Mouse (Mus musculus) thymus, adult 2 months (tissue): ENCODE measurements at regions not wholly inside any gene's neighbourhood (a gene's known extent, or its start where the extent isn't known, plus 50 kb on each side); places are given as distances from the start of the nearest gene placed in this dataset.

Experiments used
- DNase-seq: peaks from one replicate; pipeline ENCODE4 v3.0.0; 2021
- H3K27ac ChIP-seq: fragments of 200-500 bp; 2 replicates; pipeline ENCODE4 v1.5.1; 2012; ENCODE audit warnings: low read length, control low read depth; ENCODE audit not compliant: control insufficient read depth, insufficient read depth
- H3K27me3 ChIP-seq: fragments of 200-500 bp; 2 replicates; pipeline ENCODE4 v1.6.1; 2012; ENCODE audit warnings: mild to moderate bottlenecking, low read length, moderate library complexity, mixed read lengths; ENCODE audit not compliant: control insufficient read depth, insufficient read depth
- H3K36me3 ChIP-seq: fragments of 200-500 bp; 2 replicates; pipeline ENCODE4 v1.6.1; 2012; ENCODE audit warnings: mild to moderate bottlenecking, low read length, moderate library complexity; ENCODE audit not compliant: control insufficient read depth, insufficient read depth
- H3K4me1 ChIP-seq: fragments of 200-500 bp; replicated peaks from 2 replicates; pipeline ENCODE4 v1.6.1; 2012; ENCODE audit warnings: low read length; ENCODE audit not compliant: control insufficient read depth, insufficient read depth
- H3K4me3 ChIP-seq: fragments of 200-500 bp; 2 replicates; pipeline ENCODE4 v1.5.1; 2012; ENCODE audit warnings: mild to moderate bottlenecking, low read length, control low read depth, moderate library complexity; ENCODE audit not compliant: control insufficient read depth, insufficient read depth
- CTCF ChIP-seq: fragments of 200-500 bp; IDR thresholded peaks from 2 replicates; pipeline ENCODE4 v1.5.1; 2012; ENCODE audit warnings: mild to moderate bottlenecking, control low read depth, low read length, moderate library complexity, borderline replicate concordance; ENCODE audit not compliant: control insufficient read depth, poor library complexity, insufficient read depth; ENCODE audit errors: extremely low read depth
- POLR2A ChIP-seq: fragments of 200-500 bp; IDR thresholded peaks from 2 replicates; pipeline ENCODE4 v1.6.1; 2012; ENCODE audit warnings: mild to moderate bottlenecking, low read length, control low read depth, moderate library complexity; ENCODE audit not compliant: control insufficient read depth, poor library complexity, insufficient read depth; ENCODE audit errors: extremely low read depth
- WGBS: fragments of 180-500 bp; shearing (Covaris S2); methylation state at CpG from one replicate; pipeline ENCODE4 v1.1.7; 2018; 5-methylcytosine and 5-hydroxymethylcytosine counted together

- WGBS, result 68% methylated on average over 6 of the region's 6 CpGs
- TF ChIP-seq POLR2A, result no peak
- TF ChIP-seq CTCF, result no peak
- Histone ChIP-seq H3K36me3 (no peaks in the 10 kb centered on the region), H3K4me1 (no peaks in the 10 kb centered on the region), H3K27ac (no peak overlapping the region), H3K27me3 (no peaks in the 10 kb centered on the region), H3K4me3 (no peak overlapping the region)
- DNase-seq, result no peak
These were observed 214.9 kb downstream of the Rybp start for GRCm38 (mm10) chr6:100072261-100072968.

GRCm38 (mm10) chr6:100069151-100069550 is 218.1 kb downstream of the Rybp start:
- no peak for DNase-seq
- WGBS, result 95% methylated on average over 4 of the region's 4 CpGs
- no peak overlapping the region for H3K4me3 ChIP-seq
- no peak for TF ChIP-seq CTCF
- TF ChIP-seq POLR2A, result no peak
- H3K27me3 ChIP-seq, result no peaks in the 10 kb centered on the region
- no peak overlapping the region for H3K27ac ChIP-seq
- H3K36me3 ChIP-seq, result no peaks in the 10 kb centered on the region
- no peaks in the 10 kb centered on the region for H3K4me1 ChIP-seq

- WGBS, result 91% methylated on average over 4 of the region's 4 CpGs
These were observed 220.0 kb downstream of the Rybp start for GRCm38 (mm10) chr6:100067273-100067672.

GRCm38 (mm10) chr6:100065586-100065985 is 221.7 kb downstream of the Rybp start:
- Histone ChIP-seq H3K27ac (no peak overlapping the region), H3K4me3 (no peak overlapping the region), H3K36me3 (no peaks in the 10 kb centered on the region), H3K4me1 (no peaks in the 10 kb centered on the region), H3K27me3 (no peaks in the 10 kb centered on the region)
- WGBS, result 95% methylated on average over 3 of the region's 3 CpGs
- TF ChIP-seq POLR2A (no peak), CTCF (no peak)
- no peak for DNase-seq

More at GRCm38 (mm10) chr6:100067273-100067672, 220.0 kb downstream of the Rybp start:
- Histone ChIP-seq H3K4me1 (no peaks in the 10 kb centered on the region), H3K36me3 (no peaks in the 10 kb centered on the region), H3K4me3 (no peak overlapping the region), H3K27ac (no peak overlapping the region), H3K27me3 (no peaks in the 10 kb centered on the region)
- DNase-seq, result no peak
- TF ChIP-seq POLR2A (no peak), CTCF (no peak)

GRCm38 (mm10) chr6:100062961-100063360 is 224.3 kb downstream of the Rybp start:
- H3K27ac ChIP-seq, result no peak overlapping the region
- TF ChIP-seq CTCF (no peak), POLR2A (no peak)
- WGBS, result 94% methylated on average over 8 of the region's 8 CpGs
- no peaks in the 10 kb centered on the region for H3K4me1 ChIP-seq
- no peaks in the 10 kb centered on the region for H3K27me3 ChIP-seq
- no peak overlapping the region for H3K4me3 ChIP-seq
- DNase-seq, result no peak
- no peaks in the 10 kb centered on the region for H3K36me3 ChIP-seq

GRCm38 (mm10) chr6:100059803-100060202 is 227.5 kb downstream of the Rybp start:
- Histone ChIP-seq H3K27me3 (no peaks in the 10 kb centered on the region), H3K4me3 (no peak overlapping the region), H3K4me1 (no peaks in the 10 kb centered on the region), H3K27ac (no peak overlapping the region), H3K36me3 (no peaks in the 10 kb centered on the region)
- DNase-seq, result no peak
- TF ChIP-seq POLR2A (no peak), CTCF (no peak)
- WGBS, result 91% methylated on average over 8 of the region's 8 CpGs

- Histone ChIP-seq H3K27ac (no peak overlapping the region), H3K27me3 (no peaks in the 10 kb centered on the region), H3K4me3 (no peak overlapping the region), H3K36me3 (no peaks in the 10 kb centered on the region), H3K4me1 (no peaks in the 10 kb centered on the region)
- 92% methylated on average over 5 of the region's 5 CpGs for WGBS
- no peak for DNase-seq
- no peak for TF ChIP-seq CTCF
- no peak for TF ChIP-seq POLR2A
These were observed 231.3 kb downstream of the Rybp start for GRCm38 (mm10) chr6:100055980-100056379.
